Mouse (Mus musculus) neural tube, embryonic 11.5 days (tissue): Measurements from ENCODE around the gene Maml1. TPM values are rescaled to one million over a fixed set of nuclear protein-coding genes. Genes with fewer than 3 reads are reported as not detected.

Source experiments
- ATAC-seq: fragments of 200-750 bp; cut with Nextera tagmentation; 2 replicates; pipeline ENCODE4 v1.8.0; 2017; ENCODE audit warnings: moderate number of reproducible peaks, mild to moderate bottlenecking, moderate TSS enrichment, moderate library complexity; ENCODE audit not compliant: insufficient read depth, low FRiP score, low TSS enrichment
- DNase-seq: peaks from one replicate; pipeline ENCODE4 v3.0.0-alpha.2; 2015; ENCODE audit warnings: low spot score
- H3K27ac ChIP-seq: fragments of 300-500 bp; sonication (generic); 2 replicates; pipeline ENCODE4 v1.5.1; 2014; ENCODE audit warnings: low read depth, mild to moderate bottlenecking, low read length
- H3K27me3 ChIP-seq: fragments of 300-500 bp; sonication (generic); 2 replicates; pipeline ENCODE4 v1.6.1; 2014; ENCODE audit warnings: mild to moderate bottlenecking, low read length, mixed read lengths; ENCODE audit not compliant: control insufficient read depth, insufficient read depth
- H3K36me3 ChIP-seq: fragments of 300-500 bp; sonication (generic); 2 replicates; pipeline ENCODE4 v1.6.1; 2014; ENCODE audit warnings: mild to moderate bottlenecking, low read length, moderate library complexity, mixed read lengths; ENCODE audit not compliant: control insufficient read depth, insufficient read depth
- H3K4me1 ChIP-seq: fragments of 300-500 bp; sonication (generic); 2 replicates; pipeline ENCODE4 v1.6.1; 2014; ENCODE audit warnings: low read length, mixed read lengths; ENCODE audit not compliant: control insufficient read depth, insufficient read depth
- H3K4me2 ChIP-seq: fragments of 300-500 bp; sonication (generic); 2 replicates; pipeline ENCODE4 v1.6.1; 2014; ENCODE audit warnings: low read depth, mild to moderate bottlenecking, moderate library complexity
- H3K4me3 ChIP-seq: fragments of 300-500 bp; sonication (generic); 2 replicates; pipeline ENCODE4 v1.5.1; 2014; ENCODE audit warnings: low read depth, low read length
- H3K9ac ChIP-seq: fragments of 300-500 bp; sonication (generic); 2 replicates; pipeline ENCODE4 v1.6.1; 2014; ENCODE audit warnings: mild to moderate bottlenecking, low read length
- H3K9me3 ChIP-seq: fragments of 300-500 bp; sonication (generic); 2 replicates; pipeline ENCODE4 v1.6.1; 2016; ENCODE audit warnings: low read length; ENCODE audit not compliant: control insufficient read depth
- WGBS: fragments of 180-500 bp; shearing (Covaris S2); extraction: QIAGEN DNeasy Blood & Tissue Kit; methylation state at CpG from one replicate; pipeline ENCODE4 v1.1.7; 2014; 5-methylcytosine and 5-hydroxymethylcytosine counted together
- polyA plus RNA-seq: library from polyadenylated mRNA; unstranded; fragments of >200 nt; fragmentation: Nextera tagmentation; extraction: Ambion mirVana; gene quantifications from 2 replicates; pipeline ENCODE4 v1.2.1, GENCODE M21; 2014

Gene Maml1
- polyA plus RNA-seq, 1 experiment from 2014 or later: 10.7 TPM

DNA sequence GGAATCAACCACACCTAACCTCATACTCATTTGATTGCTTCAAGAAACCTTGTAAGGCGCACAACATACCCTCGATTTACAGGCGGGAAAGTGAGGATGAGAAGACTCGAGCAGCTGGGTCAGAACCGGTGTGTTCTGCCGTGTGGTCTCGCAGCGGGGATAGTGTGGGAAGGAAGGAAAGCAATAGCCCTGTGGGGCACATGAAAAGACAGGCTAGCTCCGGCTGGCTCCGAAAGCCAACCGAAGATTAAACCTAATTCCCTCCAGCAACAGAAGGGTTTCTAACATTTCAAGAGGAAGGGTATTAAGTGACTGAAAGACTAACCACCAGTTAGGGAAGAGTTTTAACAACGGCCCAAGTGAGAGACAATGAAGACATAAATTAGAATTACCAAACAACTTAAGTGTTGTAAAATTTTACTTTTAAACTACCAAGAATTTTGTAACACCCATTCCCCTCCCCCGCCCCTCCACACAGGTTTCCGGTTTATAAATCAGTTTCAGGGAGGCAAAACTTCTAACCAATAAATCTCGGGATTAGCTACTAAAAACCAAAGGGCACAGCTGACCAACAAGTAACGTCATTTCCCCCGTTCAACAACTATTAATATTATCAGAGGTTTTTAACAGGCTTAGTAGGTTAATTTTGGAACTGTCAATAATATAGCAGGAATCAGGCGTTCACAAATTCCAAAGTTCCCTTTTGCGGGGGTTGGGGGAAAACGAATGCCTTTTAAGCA, 1.5 kb downstream of the Maml1 start:
- H3K4me1 ChIP-seq: peaks cover 17% of the 10 kb centered on the region
- ATAC-seq (no peak), DNase-seq (no peak)
- H3K27me3 ChIP-seq: no peaks in the 10 kb centered on the region
- no peaks in the 10 kb centered on the region for H3K9me3 ChIP-seq
- WGBS: 16% methylated on average over 20 of the region's 20 CpGs
- H3K4me3 ChIP-seq: peak overlapping the region; percentile 98
- H3K36me3 ChIP-seq: peaks cover 6% of the 10 kb centered on the region
- peak overlapping the region; percentile 72 for H3K4me2 ChIP-seq
- peak overlapping the region; percentile 99 for H3K9ac ChIP-seq
- no peak overlapping the region for H3K27ac ChIP-seq

DNA sequence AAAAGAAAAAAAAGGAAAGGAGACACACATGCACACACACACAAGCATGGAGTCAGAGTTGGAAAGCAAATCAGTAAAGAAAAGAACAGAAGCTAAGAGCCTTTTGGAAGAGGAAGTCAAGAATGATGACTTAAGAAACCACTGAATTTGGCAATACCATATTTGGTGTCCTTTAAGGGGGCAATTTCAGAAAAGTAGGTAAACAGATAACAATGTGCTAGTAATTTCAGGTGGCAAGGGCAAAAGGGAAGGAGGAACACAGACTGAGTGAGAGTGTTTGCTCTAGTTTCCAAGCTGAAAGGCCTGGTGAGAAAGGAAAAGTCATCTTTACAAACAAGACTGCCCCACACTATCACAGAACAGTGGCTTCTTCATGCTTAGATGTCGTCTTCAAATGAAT, 5.7 kb downstream of the Maml1 start:
- Histone ChIP-seq H3K9me3 (no peaks in the 10 kb centered on the region), H3K9ac (no peak overlapping the region), H3K27me3 (no peaks in the 10 kb centered on the region), H3K27ac (no peak overlapping the region), H3K36me3 (0 out of 2 replicates have a peak, but pooled peaks cover 2% of the 10 kb centered on the region), H3K4me1 (peaks cover 13% of the 10 kb centered on the region), H3K4me2 (no peak overlapping the region), H3K4me3 (no peak overlapping the region)
- WGBS: 94% methylated on average over 1 of the region's 1 CpGs
- ATAC-seq (no peak), DNase-seq (no peak)

DNA sequence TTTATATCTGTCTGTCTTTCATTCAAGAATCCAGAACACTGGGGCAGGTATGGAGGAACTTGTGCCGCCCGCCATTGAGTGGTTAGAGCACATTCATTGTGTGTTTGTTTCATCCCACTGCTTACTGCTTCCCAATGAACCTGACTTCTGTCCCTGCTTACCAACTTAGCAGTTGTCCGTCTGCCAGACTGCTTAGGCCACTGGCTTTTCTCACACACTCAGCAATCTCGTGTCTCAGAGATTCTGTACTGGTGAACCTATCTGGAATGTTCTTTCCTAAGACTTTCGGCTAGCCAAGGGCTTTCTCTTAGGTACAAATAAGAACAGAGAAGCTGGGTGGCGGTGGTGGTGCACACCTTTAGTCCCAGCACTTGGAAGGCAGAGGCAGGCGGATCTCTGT, 6.4 kb downstream of the Maml1 start:
- Histone ChIP-seq H3K4me1 (peaks cover 11% of the 10 kb centered on the region), H3K36me3 (0 out of 2 replicates have a peak, but pooled peaks cover 2% of the 10 kb centered on the region), H3K9ac (no peak overlapping the region), H3K4me3 (no peak overlapping the region), H3K4me2 (no peak overlapping the region), H3K27ac (no peak overlapping the region), H3K27me3 (no peaks in the 10 kb centered on the region), H3K9me3 (no peaks in the 10 kb centered on the region)
- DNase-seq (no peak), ATAC-seq (no peak)
- 95% methylated on average over 7 of the region's 7 CpGs for WGBS

DNA sequence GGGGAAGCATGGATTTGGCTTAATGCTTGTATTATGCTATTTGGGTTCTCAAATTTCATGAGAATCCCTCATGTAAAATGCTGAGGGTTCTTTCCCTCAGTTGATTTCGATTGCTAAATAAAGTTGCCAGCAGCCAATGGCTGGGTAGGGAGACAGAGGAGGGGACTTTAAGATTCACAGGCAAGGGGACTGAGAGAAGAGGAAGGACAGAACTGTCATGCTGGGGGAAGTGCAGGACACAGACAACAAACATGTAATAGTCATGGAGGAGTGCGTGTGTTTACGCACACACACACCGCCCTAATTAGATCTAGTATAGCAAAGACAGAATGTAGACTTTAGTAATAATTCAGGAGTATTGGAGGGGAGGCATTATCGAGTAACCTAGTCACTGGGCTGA, 6.8 kb downstream of the Maml1 start:
- no peak overlapping the region for H3K27ac ChIP-seq
- no peaks in the 10 kb centered on the region for H3K9me3 ChIP-seq
- no peak overlapping the region for H3K4me2 ChIP-seq
- 0 out of 2 replicates have a peak, but pooled peaks cover 2% of the 10 kb centered on the region for H3K36me3 ChIP-seq
- DNase-seq (no peak), ATAC-seq (no peak)
- no peak overlapping the region for H3K9ac ChIP-seq
- 96% methylated on average over 5 of the region's 5 CpGs for WGBS
- no peak overlapping the region for H3K4me3 ChIP-seq
- H3K27me3 ChIP-seq: no peaks in the 10 kb centered on the region
- peaks cover 7% of the 10 kb centered on the region for H3K4me1 ChIP-seq

DNA sequence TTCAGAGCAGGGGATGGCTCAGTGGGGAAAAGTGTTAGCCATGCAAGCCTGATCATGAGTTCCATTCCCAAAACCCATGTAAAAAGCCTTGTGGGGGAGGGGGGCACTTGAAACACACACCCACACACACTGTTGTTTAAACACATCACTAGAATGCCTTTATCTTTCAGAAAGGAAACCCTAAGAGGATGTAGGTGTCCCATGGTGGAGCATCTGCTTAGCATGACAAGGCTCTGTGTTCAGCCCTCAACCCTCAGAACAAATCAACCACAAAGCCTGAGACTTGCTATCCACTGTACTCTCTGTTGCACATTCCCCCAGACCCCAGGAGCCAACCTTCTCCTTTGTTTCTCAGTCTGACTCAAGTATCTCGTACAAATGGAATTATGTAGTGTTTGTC, 12.1 kb downstream of the Maml1 start:
- no peaks in the 10 kb centered on the region for H3K27me3 ChIP-seq
- H3K27ac ChIP-seq: no peak overlapping the region
- no peak overlapping the region for H3K4me3 ChIP-seq
- no peak overlapping the region for H3K9ac ChIP-seq
- ATAC-seq (no peak), DNase-seq (no peak)
- no peaks in the 10 kb centered on the region for H3K9me3 ChIP-seq
- no peak overlapping the region for H3K4me2 ChIP-seq
- peaks cover 2% of the 10 kb centered on the region; the same call in 1 of the 2 replicates for H3K36me3 ChIP-seq
- WGBS: 83% methylated on average over 1 of the region's 1 CpGs
- H3K4me1 ChIP-seq: no peaks in the 10 kb centered on the region

DNA sequence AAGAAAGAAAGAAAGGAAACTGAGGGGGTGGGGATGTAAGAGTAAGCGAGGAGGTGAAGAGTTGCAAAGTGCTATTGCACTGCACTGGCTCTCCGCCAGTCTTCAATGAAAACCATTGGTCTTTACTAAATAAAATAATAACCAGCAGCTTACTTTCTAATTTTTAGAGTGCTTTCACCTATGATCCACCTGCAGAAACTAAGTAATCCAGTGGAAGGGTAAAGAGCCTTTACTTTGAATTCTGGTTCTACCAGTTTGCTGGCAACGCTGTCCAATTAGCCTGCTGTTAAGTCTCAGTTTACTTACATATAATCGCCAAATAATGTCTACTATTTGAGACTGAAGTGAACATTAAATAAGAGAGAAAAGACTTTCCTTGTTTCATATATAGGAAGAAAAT, 13.1 kb downstream of the Maml1 start:
- H3K9ac ChIP-seq: no peak overlapping the region
- H3K27me3 ChIP-seq: no peaks in the 10 kb centered on the region
- no peaks in the 10 kb centered on the region for H3K9me3 ChIP-seq
- no peak overlapping the region for H3K4me2 ChIP-seq
- WGBS: 92% methylated on average over 4 of the region's 4 CpGs
- no peak overlapping the region for H3K27ac ChIP-seq
- peaks cover 2% of the 10 kb centered on the region; the same call in 1 of the 2 replicates for H3K36me3 ChIP-seq
- DNase-seq (no peak), ATAC-seq (no peak)
- H3K4me3 ChIP-seq: no peak overlapping the region
- no peaks in the 10 kb centered on the region for H3K4me1 ChIP-seq

DNA sequence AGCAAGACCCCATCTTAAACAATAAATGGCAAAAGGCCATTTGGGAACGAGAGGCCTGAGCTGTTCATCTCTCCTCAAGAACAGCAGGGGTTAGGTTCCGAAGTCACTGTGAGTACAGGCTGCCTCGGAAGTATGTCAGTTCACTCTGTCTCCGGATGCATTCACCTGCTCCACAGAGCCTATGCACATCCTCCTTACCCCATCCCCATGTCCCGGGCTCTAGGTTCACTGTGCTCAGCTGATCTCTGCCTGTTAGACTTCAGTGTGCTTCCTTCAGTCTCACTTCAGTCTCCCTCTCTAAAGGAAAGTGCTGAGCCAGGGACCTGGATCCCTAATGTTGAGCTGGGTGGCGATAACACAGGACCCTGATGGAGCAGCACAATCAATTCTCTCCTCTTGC, 14.4 kb downstream of the Maml1 start:
- ATAC-seq (no peak), DNase-seq (no peak)
- H3K9me3 ChIP-seq: no peaks in the 10 kb centered on the region
- no peak overlapping the region for H3K4me3 ChIP-seq
- no peaks in the 10 kb centered on the region for H3K27me3 ChIP-seq
- H3K36me3 ChIP-seq: peaks cover 2% of the 10 kb centered on the region; the same call in 1 of the 2 replicates
- no peak overlapping the region for H3K4me2 ChIP-seq
- no peak overlapping the region for H3K27ac ChIP-seq
- 86% methylated on average over 6 of the region's 6 CpGs for WGBS
- H3K9ac ChIP-seq: no peak overlapping the region
- H3K4me1 ChIP-seq: no peaks in the 10 kb centered on the region

DNA sequence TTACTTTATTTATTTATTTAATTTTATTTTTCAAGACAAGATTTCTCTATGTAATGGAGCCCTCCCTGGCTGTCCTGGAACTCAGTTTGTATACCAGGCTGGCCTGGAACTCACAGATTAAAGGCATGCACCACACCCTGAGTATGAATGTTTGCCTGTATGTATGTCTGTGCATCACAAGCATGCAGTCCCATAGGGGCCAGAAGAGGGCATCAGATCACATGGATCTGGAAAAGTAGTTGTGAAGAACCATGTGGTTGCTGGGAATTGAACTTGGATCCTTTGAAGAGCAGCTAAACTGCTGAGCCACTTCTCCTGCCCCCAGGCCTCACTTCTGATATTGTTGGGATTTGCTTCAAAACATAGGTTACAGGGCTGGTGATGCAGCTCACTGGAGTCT, 15.1 kb downstream of the Maml1 start:
- H3K27me3 ChIP-seq: no peaks in the 10 kb centered on the region
- H3K36me3 ChIP-seq: peaks cover 2% of the 10 kb centered on the region; the same call in 1 of the 2 replicates
- H3K27ac ChIP-seq: no peak overlapping the region
- no peak for DNase-seq
- H3K9ac ChIP-seq: no peak overlapping the region
- ATAC-seq: no peak
- no peak overlapping the region for H3K4me2 ChIP-seq
- H3K4me1 ChIP-seq: no peaks in the 10 kb centered on the region
- no peak overlapping the region for H3K4me3 ChIP-seq
- no peaks in the 10 kb centered on the region for H3K9me3 ChIP-seq

DNA sequence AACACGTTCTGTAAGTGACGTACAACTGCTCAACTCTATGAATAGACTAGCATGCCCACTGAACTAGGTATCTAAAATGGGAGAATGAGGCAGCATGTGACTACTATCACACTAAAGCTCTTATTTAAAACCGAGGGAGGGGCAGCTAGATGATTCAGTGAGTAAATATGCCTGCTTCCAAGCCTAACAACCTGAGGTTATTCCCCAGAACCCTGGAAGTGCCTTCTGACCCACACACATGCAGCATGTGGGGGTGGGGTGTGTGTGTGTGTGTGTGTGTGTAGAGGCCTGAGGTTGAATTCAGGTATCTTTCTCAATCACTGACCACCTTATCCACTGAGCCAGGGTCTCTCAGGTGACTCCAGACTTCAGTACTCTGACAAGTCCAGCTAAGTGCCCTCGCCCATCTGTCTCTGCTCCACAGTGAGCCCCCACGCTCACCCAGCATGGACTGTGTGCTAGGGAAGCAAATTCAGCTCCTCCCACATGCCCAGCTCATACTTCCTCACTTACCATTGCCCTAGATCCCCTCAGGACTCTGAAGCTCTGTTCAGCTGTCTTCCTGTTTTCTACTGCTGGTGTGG, 16.5 kb downstream of the Maml1 start:
- no peak overlapping the region for H3K9ac ChIP-seq
- no peak for DNase-seq
- H3K27ac ChIP-seq: no peak overlapping the region
- no peaks in the 10 kb centered on the region for H3K27me3 ChIP-seq
- WGBS: 90% methylated on average over 5 of the region's 5 CpGs
- no peaks in the 10 kb centered on the region for H3K9me3 ChIP-seq
- no peak for ATAC-seq
- H3K4me3 ChIP-seq: no peak overlapping the region
- no peaks in the 10 kb centered on the region for H3K4me1 ChIP-seq
- no peak overlapping the region for H3K4me2 ChIP-seq
- peaks cover 2% of the 10 kb centered on the region; the same call in 1 of the 2 replicates for H3K36me3 ChIP-seq
